Mouse (Mus musculus): ENCODE results near the gene Gtpbp8.

GRCm38 (mm10) chr16:44724847-44725246, 21.3 kb downstream of the Gtpbp8 start:
- TF ChIP-seq GATA1 (IDR thresholded peaks at IDR 0.05; ENCODE audit: low read length) (no peak), TAL1 (IDR thresholded peaks at IDR 0.05; ENCODE audit: low read length) (no peak)
